Mouse (Mus musculus) spleen, adult 2 months (tissue): ENCODE measurements at regions not wholly inside any gene's neighbourhood (a gene's known extent, or its start where the extent isn't known, plus 50 kb on each side); places are given as distances from the start of the nearest gene placed in this dataset.

Source experiments
- CTCF ChIP-seq: fragments of 200-500 bp; IDR thresholded peaks from 2 replicates; pipeline ENCODE4 v1.5.1; 2011; ENCODE audit warnings: mild to moderate bottlenecking, inconsistent platforms; ENCODE audit not compliant: insufficient read depth, insufficient read length, insufficient replicate concordance; ENCODE audit errors: extremely low read depth
- POLR2A ChIP-seq: fragments of 200-500 bp; IDR thresholded peaks from 2 replicates; pipeline ENCODE4 v1.6.1; 2011; ENCODE audit warnings: low read depth, low read length, inconsistent platforms

- TF ChIP-seq CTCF, result no peak
- TF ChIP-seq POLR2A, result no peak
Measured at GRCm38 (mm10) chr12:118466837-118467236, 165.6 kb upstream of the Sp4 start.
